Mouse (Mus musculus): ENCODE data around the gene Gm21985.

DNA sequence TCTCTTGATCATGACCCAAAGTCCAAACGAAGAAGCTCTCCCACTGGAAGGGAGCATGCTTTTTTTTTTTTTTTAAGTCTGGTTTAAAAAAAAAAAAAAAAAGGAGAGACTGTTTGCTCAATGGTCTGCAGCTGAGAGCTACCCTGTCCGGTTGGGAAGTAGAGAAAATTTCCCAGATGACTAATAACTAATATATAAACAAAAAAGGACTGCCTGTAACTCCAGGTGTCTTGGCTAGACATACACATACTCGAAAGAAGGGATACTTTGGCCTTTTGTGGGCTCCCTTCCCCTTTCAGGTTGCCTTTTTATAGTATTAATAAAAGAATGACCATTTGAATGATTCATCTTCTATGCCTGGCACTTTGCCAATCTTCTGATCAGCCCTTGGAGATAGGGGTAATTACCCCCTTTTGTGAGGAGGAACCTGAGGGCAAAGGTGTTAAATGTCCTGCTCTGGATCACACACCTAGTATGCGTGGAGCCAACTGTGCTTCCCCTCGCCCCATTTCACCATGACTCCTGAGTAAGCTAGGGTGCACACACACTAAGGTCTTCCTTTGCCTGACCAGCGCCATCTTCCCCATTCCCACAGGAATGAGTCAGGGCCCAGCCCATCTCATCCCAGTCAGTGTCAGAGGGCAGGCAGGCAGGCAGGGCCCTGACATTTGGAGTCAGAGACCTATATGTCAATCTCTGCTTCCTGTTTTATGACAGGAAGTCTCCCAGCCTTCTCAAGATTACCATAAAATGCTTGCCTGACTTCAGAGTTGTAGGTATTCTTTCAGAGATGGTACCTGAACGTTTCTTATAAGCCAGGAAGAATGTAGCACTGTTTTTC, 11.2 kb upstream of the Gm21985 start:
- TF ChIP-seq POLR2A (IDR thresholded peaks at IDR 0.05; ENCODE audit: borderline replicate concordance, extremely low read depth, low read depth, low read length) (no peak), CTCF (IDR thresholded peaks at IDR 0.05; ENCODE audit: insufficient read depth, low read length) (no peak)
